Mouse (Mus musculus): Measurements from ENCODE around the gene Knop1.

Gene Knop1

GRCm38 (mm10) chr7:118855877-118856304 lies at the start of gene Knop1:
Gene Knop1, minus strand, starts transcription at chr7:118856254.
- no peak for DNase-seq

- no peak for DNase-seq
Measured at GRCm38 (mm10) chr7:118904530-118904929, 48.5 kb upstream of the Knop1 start.

- DNase-seq, result no peak
Measured at GRCm38 (mm10) chr7:118903879-118904278, 47.8 kb upstream of the Knop1 start.

DNA sequence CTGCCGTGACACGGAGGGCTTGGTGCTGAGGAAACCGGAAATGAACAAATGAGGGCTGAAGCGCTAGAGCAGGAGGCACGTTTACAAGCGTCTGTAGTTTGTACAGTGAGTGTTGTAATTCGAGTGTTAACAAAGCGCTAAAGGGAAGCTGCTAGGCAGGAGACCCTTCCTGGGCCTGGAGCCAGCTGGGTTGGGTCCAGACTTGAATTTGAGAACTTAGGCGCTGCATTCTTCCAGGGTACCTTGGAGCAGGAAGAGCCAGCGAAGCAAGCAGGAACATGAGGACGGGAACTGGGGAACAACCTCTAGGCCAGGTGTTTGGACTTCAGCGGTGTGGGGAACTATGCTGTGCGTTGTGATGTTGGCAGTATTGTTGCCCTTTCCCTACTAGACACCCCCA lies 46.9 kb upstream of the Knop1 start:
- DNase-seq, result no peak

GRCm38 (mm10) chr7:118900090-118900489 lies 44.0 kb upstream of the Knop1 start:
- no peak for DNase-seq

- DNase-seq, result no peak
Measured at GRCm38 (mm10) chr7:118898063-118898462, 42.0 kb upstream of the Knop1 start.

DNA sequence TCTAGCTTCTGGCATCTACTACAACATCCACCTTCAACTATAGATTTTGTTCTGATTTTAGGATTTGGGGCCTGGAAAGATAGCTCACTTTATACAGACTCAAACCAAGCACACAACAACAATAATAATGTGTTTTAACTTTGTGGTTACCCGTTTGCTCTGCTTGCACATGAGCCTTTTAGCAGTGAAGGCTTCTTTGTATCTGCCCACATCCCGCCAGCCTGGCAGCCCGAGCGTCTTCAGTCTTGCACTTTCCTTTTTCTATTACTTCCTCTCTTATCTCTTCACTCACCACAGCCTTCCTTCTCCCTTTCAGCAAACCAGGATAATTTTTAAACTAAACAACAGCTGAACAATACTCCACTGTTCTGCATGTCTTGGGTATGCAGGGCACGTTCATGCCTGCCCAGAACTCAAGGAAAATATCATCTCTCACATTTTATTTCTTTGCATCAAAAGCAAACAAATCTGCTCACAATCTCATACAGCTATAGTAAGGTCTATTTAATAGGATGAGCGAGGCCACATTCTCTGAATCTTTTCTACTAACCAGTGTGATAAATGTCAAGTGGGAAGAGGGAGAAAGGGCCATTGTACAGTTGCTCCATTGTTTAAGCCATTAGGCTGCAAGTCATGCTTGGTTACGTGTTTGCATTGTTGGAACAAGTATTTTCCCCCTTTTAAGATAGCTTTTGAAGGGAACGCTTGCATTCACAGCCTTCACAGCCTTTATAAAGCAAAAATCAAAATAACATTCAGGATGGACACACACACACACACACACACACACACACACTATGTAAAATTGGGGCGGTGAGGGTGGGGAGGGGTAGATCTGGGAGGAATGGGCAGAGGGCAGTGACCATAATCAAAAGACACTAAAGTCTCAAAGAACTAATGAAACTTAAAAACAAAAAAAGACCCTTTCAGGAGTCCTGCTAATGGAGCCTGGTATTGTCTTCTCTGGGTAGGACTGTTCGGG lies 39.7 kb upstream of the Knop1 start:
- DNase-seq, result no peak

- no peak for DNase-seq
Measured at GRCm38 (mm10) chr7:118889046-118889680, 33.1 kb upstream of the Knop1 start.

DNA sequence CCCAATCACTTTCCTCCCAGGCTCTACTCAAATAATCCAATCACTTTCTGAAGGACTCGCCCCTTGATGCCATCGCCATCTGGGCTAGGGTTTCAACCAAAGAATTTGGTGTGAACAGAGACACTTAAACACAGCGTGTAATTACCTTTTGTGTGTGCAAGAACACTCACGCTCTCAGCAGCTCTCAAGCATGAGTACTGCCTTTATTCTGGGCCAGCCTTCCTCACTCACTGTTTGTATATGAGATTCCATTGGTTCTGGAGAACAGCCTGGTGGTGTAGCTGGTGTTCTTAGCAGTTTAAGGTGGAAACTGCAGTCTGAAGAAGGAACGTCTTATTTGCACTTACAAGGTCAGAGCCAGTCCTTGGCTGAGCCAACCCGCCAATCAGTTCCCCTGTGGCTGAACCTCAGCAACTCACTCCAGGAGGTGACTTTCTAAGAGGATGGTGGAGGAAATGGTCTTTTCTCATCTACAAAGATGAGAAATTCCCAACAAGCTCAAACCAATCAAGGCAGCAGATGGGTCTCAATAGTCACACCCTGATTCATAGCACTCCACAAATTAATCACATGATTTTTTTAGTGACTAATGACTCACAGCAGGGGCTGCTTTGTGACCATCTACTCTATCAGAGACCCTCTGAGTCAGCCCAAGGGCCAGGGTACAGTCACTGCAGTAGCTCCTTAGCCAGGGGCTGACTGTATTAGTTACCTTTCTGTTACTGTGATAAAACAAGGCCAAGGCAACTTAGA lies 31.4 kb upstream of the Knop1 start:
- DNase-seq, result no peak

- peak; percentile 26 for DNase-seq
Measured at GRCm38 (mm10) chr7:118884969-118885368, 28.9 kb upstream of the Knop1 start.

DNA sequence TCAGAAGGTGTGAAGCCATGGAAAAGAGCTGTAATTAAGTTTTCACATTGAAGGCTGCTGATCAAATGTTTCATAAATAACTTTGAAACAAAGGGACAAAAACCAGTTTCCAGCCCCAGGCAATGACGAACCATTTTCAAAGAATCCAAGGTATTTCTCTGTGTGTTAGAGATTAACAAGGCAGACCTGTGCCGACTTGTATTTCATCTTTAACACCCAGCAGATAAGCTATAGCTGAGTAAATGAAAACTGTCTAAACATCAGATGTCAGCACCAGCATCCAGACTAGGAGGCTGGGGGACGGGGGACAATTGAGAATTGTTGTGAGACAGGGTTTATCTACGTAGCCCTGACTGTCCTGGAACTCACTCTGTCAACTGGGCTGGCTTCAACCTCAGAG lies 27.9 kb upstream of the Knop1 start:
- no peak for DNase-seq

DNA sequence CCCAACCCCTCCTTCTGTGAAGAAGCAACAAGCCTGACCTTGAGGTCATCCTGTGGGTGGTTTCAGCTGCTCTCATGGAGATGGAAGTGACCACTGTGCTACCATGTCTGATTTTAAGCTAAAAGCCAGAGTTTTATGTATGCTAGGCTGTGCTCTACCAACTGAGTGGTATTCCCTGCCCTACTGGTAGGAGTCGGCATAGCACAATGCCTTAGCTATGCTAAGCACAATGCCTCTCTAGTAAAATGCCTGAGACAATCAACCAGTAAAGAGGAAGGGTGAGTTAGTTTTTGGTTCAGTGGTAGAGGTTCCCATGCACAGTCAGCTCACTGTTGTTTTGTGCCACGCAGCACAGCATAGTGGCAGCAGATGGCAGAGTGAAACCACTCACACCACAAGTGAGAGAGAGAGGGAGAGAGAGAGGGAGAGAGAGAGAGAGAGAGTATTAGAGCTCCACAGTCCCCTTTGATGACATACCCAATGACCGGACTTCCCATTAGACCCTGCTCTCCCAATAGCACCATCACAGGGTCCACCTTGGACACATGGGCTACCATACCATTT lies 23.5 kb upstream of the Knop1 start:
- DNase-seq, result no peak

DNA sequence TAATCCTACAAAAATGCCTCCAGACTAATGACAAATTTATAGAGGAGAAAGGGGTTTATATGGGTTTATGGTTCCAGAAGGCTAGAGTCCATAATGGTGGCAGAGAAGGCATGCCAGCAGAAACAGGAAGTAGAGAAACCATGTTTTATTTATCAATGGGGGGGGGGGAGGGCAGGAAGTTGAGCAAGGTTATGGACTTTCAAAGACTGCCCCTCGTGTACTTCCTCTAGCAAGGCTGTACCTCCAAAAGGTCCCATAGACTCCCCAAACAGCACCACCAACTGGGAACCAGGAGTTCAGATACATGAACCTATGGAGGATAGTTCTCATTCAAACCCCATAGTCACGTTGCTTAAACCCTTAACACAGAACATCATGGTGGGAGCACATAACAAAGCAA lies 9.3 kb upstream of the Knop1 start:
- DNase-seq, result no peak

- DNase-seq, result no peak
Measured at GRCm38 (mm10) chr7:118858640-118859039, 2.6 kb upstream of the Knop1 start.

DNA sequence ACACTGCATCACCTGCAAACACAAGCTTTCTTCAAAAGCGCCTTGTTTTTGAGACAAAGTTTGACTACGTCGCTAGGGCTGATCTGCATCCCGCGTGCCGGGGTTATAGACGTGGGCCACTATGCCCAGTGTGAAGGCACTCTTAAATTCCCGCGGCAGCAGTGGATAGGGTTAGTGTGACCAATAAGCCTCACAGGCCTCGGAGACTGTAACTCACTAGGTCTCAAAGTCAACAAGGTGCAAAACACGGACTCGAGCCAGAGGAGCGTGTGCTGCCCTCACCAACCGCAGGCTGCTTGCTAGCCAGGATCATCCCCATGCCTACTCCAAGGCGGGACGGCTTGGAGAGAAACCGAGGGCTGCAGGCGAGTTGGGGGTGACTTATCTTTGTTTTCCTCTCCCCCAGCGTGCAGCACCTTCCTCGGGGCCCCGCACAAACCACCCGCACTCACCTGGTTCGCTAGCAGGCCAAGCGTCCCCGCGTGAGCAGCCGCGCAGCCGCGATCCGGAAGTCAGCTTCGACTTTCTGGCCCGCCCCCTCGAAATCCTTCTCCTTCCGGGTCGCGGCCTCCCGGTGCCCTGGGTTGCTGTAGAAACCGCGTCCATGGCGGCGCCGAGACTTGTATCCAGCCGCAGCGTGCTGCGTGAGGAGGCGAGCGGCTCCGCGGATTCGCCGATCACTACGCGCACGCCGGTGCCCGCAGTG lies 730 bp downstream of the Knop1 start, which contains the start of gene Iqck:
TSS of gene Iqck (plus strand) at position 582 of the 706 bp plus-strand sequence.
- peak; percentile 92 for DNase-seq

- no peak for DNase-seq
Measured at GRCm38 (mm10) chr7:118854606-118855005, 1.4 kb downstream of the Knop1 start.

GRCm38 (mm10) chr7:118852611-118853010 lies 3.4 kb downstream of the Knop1 start:
- DNase-seq, result no peak

DNA sequence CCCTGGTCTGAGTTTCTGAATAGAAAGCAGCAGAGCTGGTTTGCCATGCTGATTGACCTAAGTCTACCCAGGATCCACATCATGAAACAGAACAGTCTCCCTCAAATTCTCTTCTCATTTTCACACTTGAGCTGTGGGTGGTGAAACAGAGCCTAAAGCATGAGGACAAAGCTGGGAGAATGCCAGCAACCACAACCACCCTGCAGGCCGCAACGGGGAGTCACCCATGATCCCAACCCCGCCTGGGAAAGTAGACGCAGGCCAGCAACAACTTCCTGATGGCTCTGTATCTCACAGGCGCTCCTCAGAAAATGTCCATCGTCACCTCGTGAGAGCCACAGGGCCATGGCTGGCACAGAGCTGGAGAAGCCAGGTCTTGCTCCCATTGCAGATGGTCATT lies 4.5 kb downstream of the Knop1 start:
- no peak for DNase-seq

DNA sequence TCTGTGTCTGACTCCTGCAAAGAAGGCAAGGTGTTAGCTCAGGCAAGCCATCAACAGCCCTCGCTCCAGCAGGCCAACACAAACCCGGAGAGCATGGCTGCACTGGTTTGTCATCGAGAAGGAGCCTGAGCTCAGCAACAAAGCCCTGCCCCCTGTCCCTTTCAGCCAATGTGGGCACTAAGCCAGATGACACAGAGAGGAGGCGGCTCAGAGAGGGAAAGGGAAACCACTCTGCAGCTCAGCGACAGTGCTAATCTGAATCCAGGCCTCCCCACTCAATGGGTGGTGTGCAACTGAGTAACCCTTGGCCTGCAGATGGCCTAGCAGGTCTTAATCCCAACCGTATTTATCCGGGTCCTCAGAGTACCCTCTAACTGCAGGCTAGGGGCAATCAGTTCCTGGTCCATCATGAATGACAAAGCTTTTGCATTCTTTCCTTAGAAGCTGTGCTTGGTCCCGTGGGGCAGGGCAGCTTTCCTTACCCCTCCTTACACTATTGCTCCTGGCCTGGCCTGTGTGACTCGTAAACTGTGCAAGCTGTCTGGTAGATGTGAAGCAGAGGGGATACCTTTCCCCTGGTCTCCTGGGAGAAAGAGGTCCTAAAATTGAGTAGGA lies 5.3 kb downstream of the Knop1 start:
- peak; percentile 57 for DNase-seq

- no peak for DNase-seq
Measured at GRCm38 (mm10) chr7:118849543-118850250, 6.4 kb downstream of the Knop1 start.

DNA sequence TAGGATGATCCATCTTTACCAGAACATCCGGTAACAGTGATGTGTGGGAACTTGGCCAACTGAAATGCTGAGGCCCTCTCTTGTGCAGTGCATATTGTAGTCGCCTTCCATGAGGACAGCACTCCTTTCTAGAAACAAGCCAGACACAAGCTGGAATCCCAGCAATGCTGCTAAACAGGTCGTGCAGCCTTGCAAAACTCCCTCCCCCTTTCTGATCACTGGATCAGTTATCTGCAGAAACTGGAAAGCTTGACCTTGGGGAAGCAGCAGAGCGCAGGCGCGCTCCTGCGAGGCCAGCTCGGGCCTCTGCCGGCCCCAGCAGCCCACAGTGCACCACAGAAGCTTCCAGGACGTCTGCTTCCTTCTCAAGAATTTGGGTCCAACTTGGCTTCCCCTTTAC lies 7.3 kb downstream of the Knop1 start:
- no peak for DNase-seq

Data from layer of hippocampus, adult 9-11 months (tissue).